Mouse (Mus musculus) C2C12 (cell line): ENCODE measurements around the gene Mdc1. TPM values are rescaled to one million over a fixed set of nuclear protein-coding genes. Genes with fewer than 3 reads are reported as not detected.

ENCODE experiments used
- H3K27me3 ChIP-seq: one replicate; pipeline ENCODE4 v1.6.1; 2011; ENCODE audit not compliant: control insufficient read depth, insufficient read depth, insufficient read length
- H3K36me3 ChIP-seq: one replicate; pipeline ENCODE4 v1.6.1; 2011; ENCODE audit not compliant: control insufficient read depth, insufficient read depth
- H3K4me3 ChIP-seq: one replicate; pipeline ENCODE4 v1.5.1; 2011; ENCODE audit warnings: mild to moderate bottlenecking, control low read depth; ENCODE audit not compliant: poor library complexity, insufficient read depth, severe bottlenecking
- H3K79me2 ChIP-seq: one replicate; pipeline ENCODE4 v1.6.1; 2011; ENCODE audit not compliant: control insufficient read depth, insufficient read depth
- H3K79me3 ChIP-seq: one replicate; pipeline ENCODE4 v1.6.1; 2011; ENCODE audit warnings: low read depth, control low read depth
- H3ac ChIP-seq: one replicate; pipeline ENCODE3; 2011; ENCODE audit warnings: low read depth; ENCODE audit not compliant: control insufficient read depth, insufficient read length
- CEBPB ChIP-seq: IDR thresholded peaks from one replicate; pipeline ENCODE4 v1.6.1; 2011; ENCODE audit warnings: low read depth, mild to moderate bottlenecking, control low read depth, moderate library complexity
- CTCF ChIP-seq: IDR thresholded peaks from one replicate; pipeline ENCODE4 v1.5.1; 2011; ENCODE audit not compliant: control insufficient read depth, insufficient read depth, insufficient read length
- FOSL1 ChIP-seq: IDR thresholded peaks from one replicate; pipeline ENCODE4 v1.8.0; 2011; ENCODE audit warnings: mild to moderate bottlenecking, low read length; ENCODE audit not compliant: poor library complexity, insufficient read depth, severe bottlenecking
- MAX ChIP-seq: IDR thresholded peaks from one replicate; pipeline ENCODE4 v1.6.1; 2011; ENCODE audit warnings: mild to moderate bottlenecking, control low read depth
- MYOD1 ChIP-seq: IDR thresholded peaks from one replicate; pipeline ENCODE4 v1.6.1; 2011; ENCODE audit warnings: low read depth; ENCODE audit not compliant: control insufficient read depth, insufficient read length
- MYOG ChIP-seq: IDR thresholded peaks from one replicate; pipeline ENCODE4 v1.6.1; 2011; ENCODE audit not compliant: control insufficient read depth, insufficient read length; ENCODE audit errors: extremely low read depth
- USF1 ChIP-seq: IDR thresholded peaks from one replicate; pipeline ENCODE4 v1.6.1; 2011; ENCODE audit warnings: low read depth, mild to moderate bottlenecking, control low read depth, moderate library complexity
- polyA plus RNA-seq: library from polyadenylated mRNA; unstranded; fragments of >200 nt; fragmentation: generic; extraction: Trizol; gene quantifications from one replicate; pipeline ENCODE4 v1.2.1, GENCODE M21; 2012; ENCODE audit warnings: missing spikeins

Mdc1 gene
- polyA plus RNA-seq, 1 experiment, result 16.6 TPM

- no peaks in the 10 kb centered on the region for H3K27me3 ChIP-seq
- H3K79me2 ChIP-seq, result peaks cover 93% of the 10 kb centered on the region
- H3ac ChIP-seq, result peak overlapping the region; percentile 61
- peaks cover 67% of the 10 kb centered on the region for H3K79me3 ChIP-seq
- peaks cover 55% of the 10 kb centered on the region for H3K36me3 ChIP-seq
- H3K4me3 ChIP-seq, result peak overlapping the region; percentile 92
- TF ChIP-seq CTCF (no peak), MAX (no peak), CEBPB (no peak), MYOD1 (no peak), FOSL1 (no peak), MYOG (no peak)
Measured at GRCm38 (mm10) chr17:35868961-35869345, 27.6 kb downstream of the Mdc1 start.

DNA sequence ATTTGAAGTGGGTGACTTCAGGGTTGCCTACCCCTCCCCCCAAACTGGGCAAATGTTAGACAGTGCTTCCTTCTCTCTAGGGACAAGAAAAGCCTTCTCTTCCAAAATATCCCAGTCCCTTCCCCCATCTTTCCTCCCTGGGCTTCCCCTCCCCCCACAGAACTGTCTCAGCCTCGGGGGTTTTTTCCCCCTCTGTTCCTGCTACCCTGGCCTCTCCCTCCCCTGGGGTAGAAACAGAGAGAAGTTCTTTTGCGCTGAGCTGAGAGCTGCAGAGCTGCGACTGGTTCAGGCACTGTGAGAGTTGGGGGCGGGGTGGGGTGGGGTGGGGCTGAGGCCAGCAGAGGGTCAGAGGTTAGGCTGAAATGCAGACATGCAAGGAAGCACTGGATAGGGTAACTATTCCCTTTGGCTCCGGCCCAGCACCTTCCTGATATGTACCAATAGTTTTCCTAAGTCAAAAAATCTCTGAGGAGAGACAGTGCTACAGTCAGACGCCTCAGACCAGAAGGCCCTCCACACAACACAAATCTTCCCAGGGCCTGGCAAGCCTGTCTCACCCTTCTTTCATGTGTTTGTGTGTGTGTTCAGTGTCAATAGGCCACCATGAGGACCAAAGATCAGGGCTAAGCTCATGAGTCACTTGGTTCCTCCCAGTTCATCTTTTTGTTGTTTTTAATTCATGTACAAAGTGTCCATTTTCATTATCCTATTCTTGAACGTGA lies 28.2 kb downstream of the Mdc1 start:
- H3ac ChIP-seq, result peak overlapping the region; percentile 73
- peak overlapping the region; percentile 92 for H3K4me3 ChIP-seq
- TF ChIP-seq MYOG (no peak), MYOD1 (no peak), CTCF (no peak), MAX (no peak), FOSL1 (no peak), CEBPB (no peak), USF1 (no peak)
- H3K27me3 ChIP-seq, result no peaks in the 10 kb centered on the region
- H3K79me3 ChIP-seq, result peaks cover 73% of the 10 kb centered on the region
- peaks cover 93% of the 10 kb centered on the region for H3K79me2 ChIP-seq
- H3K36me3 ChIP-seq, result peaks cover 60% of the 10 kb centered on the region

DNA sequence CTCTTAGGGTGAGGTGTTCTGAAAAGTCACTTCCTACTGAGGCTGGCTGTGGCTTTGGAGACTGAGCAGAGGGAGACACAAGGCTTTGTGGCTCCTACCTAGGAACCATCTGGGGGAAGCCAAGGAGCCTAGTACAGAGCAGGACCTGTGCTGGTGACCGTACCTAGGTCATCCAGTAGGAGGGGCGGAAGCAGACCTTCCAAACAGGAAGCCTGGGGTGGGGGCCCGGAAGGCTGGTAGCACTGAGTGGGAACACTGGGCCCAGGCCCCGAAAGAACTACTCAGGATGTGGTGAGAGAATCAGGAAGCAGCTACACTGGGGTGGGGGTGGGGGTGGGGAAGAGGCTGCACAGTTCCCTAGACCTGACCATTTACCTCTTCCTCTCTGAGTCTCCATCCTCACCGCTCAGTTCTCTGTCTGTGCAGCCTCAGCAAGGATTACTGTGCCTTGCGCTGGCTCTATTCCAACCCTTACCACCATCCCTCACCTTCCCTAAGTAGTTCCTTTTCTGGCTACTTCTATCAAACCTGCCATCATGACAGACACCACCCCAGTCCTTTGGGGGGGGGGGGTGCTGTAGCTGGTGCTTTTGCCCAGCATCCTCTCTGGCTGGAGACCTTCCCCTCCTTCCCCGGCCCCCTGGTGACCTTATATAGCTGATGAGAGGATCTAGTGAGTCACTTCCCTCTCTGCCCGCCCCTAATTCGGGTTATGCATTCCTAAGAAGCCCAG lies 29.0 kb downstream of the Mdc1 start:
- TF ChIP-seq FOSL1 (peak; percentile 35), CTCF (no peak), USF1 (no peak), CEBPB (no peak)
- peaks cover 68% of the 10 kb centered on the region for H3K36me3 ChIP-seq

GRCm38 (mm10) chr17:35870884-35871696 lies 29.8 kb downstream of the Mdc1 start:
- TF ChIP-seq CTCF (peak; percentile 36), MYOD1 (no peak)
- no peak overlapping the region for H3ac ChIP-seq
- H3K4me3 ChIP-seq, result peak overlapping the region; percentile 92

More for the DNA sequence above, 29.0 kb downstream of the Mdc1 start:
- Histone ChIP-seq H3K79me3 (peaks cover 76% of the 10 kb centered on the region), H3K4me3 (peak overlapping the region; percentile 92), H3K79me2 (peaks cover 94% of the 10 kb centered on the region), H3K27me3 (no peaks in the 10 kb centered on the region), H3ac (peak overlapping the region; percentile 12)

DNA sequence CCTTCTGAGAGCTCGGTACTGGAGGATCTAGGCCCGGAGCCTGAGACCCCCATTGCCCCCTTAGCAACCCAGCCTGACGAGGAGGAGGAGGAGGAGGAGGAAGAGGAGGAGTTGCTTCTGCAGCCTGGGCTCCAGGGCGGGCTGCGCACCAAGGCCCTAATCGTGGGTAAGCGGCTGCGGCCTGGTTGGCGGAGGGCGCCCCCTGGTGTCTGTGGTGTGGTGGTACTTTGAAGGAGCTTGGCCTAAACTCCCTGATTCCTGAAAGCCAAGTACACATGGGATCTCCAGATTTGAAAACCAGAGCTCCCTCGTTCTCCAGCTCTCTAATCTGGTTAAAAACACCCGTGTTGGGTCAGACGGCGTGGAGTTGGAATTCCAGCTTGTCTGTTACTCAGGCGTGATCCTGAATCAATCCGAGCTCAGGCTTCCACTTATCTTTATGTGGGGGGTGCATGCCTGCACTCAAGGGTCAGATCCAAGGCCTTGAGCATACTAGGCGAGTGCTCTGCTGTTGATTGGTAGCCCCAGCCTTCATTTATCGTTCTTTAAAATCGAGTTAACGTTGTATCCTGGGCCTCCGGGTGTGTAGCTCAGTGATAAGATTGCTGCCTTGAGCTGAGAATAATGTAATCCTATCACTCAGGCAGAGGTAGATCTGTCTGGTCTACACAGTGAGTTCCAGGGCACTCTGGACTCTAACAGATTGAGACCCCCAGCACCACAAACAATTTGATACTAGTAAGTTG lies 32.6 kb downstream of the Mdc1 start:
- H3K79me3 ChIP-seq, result peaks cover 50% of the 10 kb centered on the region
- H3K27me3 ChIP-seq, result no peaks in the 10 kb centered on the region
- H3ac ChIP-seq, result no peak overlapping the region
- H3K79me2 ChIP-seq, result peaks cover 65% of the 10 kb centered on the region
- no peak for TF ChIP-seq MAX
- TF ChIP-seq MYOG, result no peak
- no peak for TF ChIP-seq FOSL1
- peak; percentile 92 for TF ChIP-seq CTCF
- no peak for TF ChIP-seq MYOD1
- no peak for TF ChIP-seq USF1
- no peak overlapping the region for H3K4me3 ChIP-seq
- H3K36me3 ChIP-seq, result peaks cover 64% of the 10 kb centered on the region

More at GRCm38 (mm10) chr17:35870884-35871696, 29.8 kb downstream of the Mdc1 start:
- Histone ChIP-seq H3K79me3 (peaks cover 75% of the 10 kb centered on the region), H3K79me2 (peaks cover 93% of the 10 kb centered on the region), H3K36me3 (peaks cover 76% of the 10 kb centered on the region), H3K27me3 (no peaks in the 10 kb centered on the region)
